Mouse (Mus musculus): Measurements from ENCODE around the gene Abhd17c.

GRCm38 (mm10) chr7:84096501-84096900 lies 55.2 kb downstream of the Abhd17c start:
- no peak for TF ChIP-seq CTCF (IDR thresholded peaks at IDR 0.05; ENCODE audit: extremely low read depth, insufficient read length, insufficient replicate concordance, low read depth, low read length)
- no peak for TF ChIP-seq POLR2A (IDR thresholded peaks at IDR 0.05; ENCODE audit: low read depth, low read length)

Data from small intestine, adult 2 months (tissue).